Mouse (Mus musculus): ENCODE data around the gene Zfp37.

GRCm38 (mm10) chr4:62150811-62151210 lies 80.0 kb downstream of the Zfp37 start, which contains the start of gene Mup21:
- TF ChIP-seq POLR2A (IDR thresholded peaks at IDR 0.05; ENCODE audit: low read depth, low read length) (no peak), CTCF (IDR thresholded peaks at IDR 0.05; ENCODE audit: extremely low read depth, insufficient read length, insufficient replicate concordance, low read depth, low read length) (no peak)
